Mouse (Mus musculus): ENCODE results near the gene Ank3. TPM values are rescaled to one million over a fixed set of nuclear protein-coding genes. Genes with fewer than 3 reads are reported as not detected.

Gene Ank3
- total and polyA plus RNA-seq, 2 experiments from 2014 or later: 60.1 to 239 TPM

- TF ChIP-seq CTCF (IDR thresholded peaks at IDR 0.05; ENCODE audit: low read depth): no peak
- Histone ChIP-seq H3K27ac (peak overlapping the region; percentile 82), H3K9ac (replicated peaks; ENCODE audit: low read length) (0 out of 2 replicates have a peak overlapping the region, but pooled peaks have one; percentile 18), H3K4me2 (ENCODE audit: low read depth, low read length) (0 out of 2 replicates have a peak overlapping the region, but pooled peaks have one; percentile 39), H3K27me3 (ENCODE audit: insufficient read depth, low read length) (no peaks in the 10 kb centered on the region), H3K4me1 (ENCODE audit: insufficient read depth, low read length) (peaks cover 15% of the 10 kb centered on the region; the same call in 1 of the 2 replicates), H3K9me3 (ENCODE audit: low read length) (no peaks in the 10 kb centered on the region), H3K36me3 (ENCODE audit: insufficient read depth, low read length) (no peaks in the 10 kb centered on the region), H3K4me3 (ENCODE audit: low read length) (no peak overlapping the region)
- ATAC-seq: no peak; the same call in 1 of the 2 replicates
- no peak for DNase-seq (ENCODE audit: low spot score)
- WGBS: 30% methylated on average over 2 of the region's 2 CpGs
These were observed 67.6 kb downstream of the Ank3 start for GRCm38 (mm10) chr10:69466201-69466585.

- peak; percentile 39 for DNase-seq (ENCODE audit: low spot score)
- peak overlapping the region; percentile 82 for H3K27ac ChIP-seq
- H3K36me3 ChIP-seq (ENCODE audit: insufficient read depth, low read length): no peaks in the 10 kb centered on the region
- WGBS: 18% methylated on average over 4 of the region's 4 CpGs
- H3K4me3 ChIP-seq (ENCODE audit: low read length): no peak overlapping the region
- no peak for ATAC-seq
- no peak for TF ChIP-seq CTCF (IDR thresholded peaks at IDR 0.05; ENCODE audit: low read depth)
- H3K9me3 ChIP-seq (ENCODE audit: low read length): no peaks in the 10 kb centered on the region
- H3K4me2 ChIP-seq (ENCODE audit: low read depth, low read length): no peak overlapping the region
- no peaks in the 10 kb centered on the region for H3K27me3 ChIP-seq (ENCODE audit: insufficient read depth, low read length)
- peaks cover 15% of the 10 kb centered on the region; the same call in 1 of the 2 replicates for H3K4me1 ChIP-seq (ENCODE audit: insufficient read depth, low read length)
- no peak overlapping the region for H3K9ac ChIP-seq (replicated peaks; ENCODE audit: low read length)
These were observed 68.0 kb downstream of the Ank3 start for GRCm38 (mm10) chr10:69466586-69466985.

- DNase-seq (ENCODE audit: low spot score) (no peak), ATAC-seq (no peak)
- Histone ChIP-seq H3K4me2 (ENCODE audit: low read depth, low read length) (no peak overlapping the region), H3K9ac (replicated peaks; ENCODE audit: low read length) (no peak overlapping the region), H3K27me3 (ENCODE audit: insufficient read depth, low read length) (no peaks in the 10 kb centered on the region), H3K9me3 (ENCODE audit: low read length) (no peaks in the 10 kb centered on the region), H3K36me3 (ENCODE audit: insufficient read depth, low read length) (no peaks in the 10 kb centered on the region), H3K4me1 (ENCODE audit: insufficient read depth, low read length) (peaks cover 15% of the 10 kb centered on the region; the same call in 1 of the 2 replicates), H3K4me3 (ENCODE audit: low read length) (no peak overlapping the region), H3K27ac (no peak overlapping the region; the same call in 1 of the 2 replicates)
- no peak for TF ChIP-seq CTCF (IDR thresholded peaks at IDR 0.05; ENCODE audit: low read depth)
- WGBS: 25% methylated on average over 2 of the region's 2 CpGs
These were observed 68.6 kb downstream of the Ank3 start for GRCm38 (mm10) chr10:69467182-69467581.

- Histone ChIP-seq H3K27ac (no peak overlapping the region), H3K9me3 (ENCODE audit: low read length) (no peaks in the 10 kb centered on the region), H3K4me3 (ENCODE audit: low read length) (no peak overlapping the region), H3K9ac (replicated peaks; ENCODE audit: low read length) (no peak overlapping the region), H3K27me3 (ENCODE audit: insufficient read depth, low read length) (no peaks in the 10 kb centered on the region), H3K36me3 (ENCODE audit: insufficient read depth, low read length) (no peaks in the 10 kb centered on the region), H3K4me2 (ENCODE audit: low read depth, low read length) (no peak overlapping the region), H3K4me1 (ENCODE audit: insufficient read depth, low read length) (0 out of 2 replicates have a peak, but pooled peaks cover under 1% of the 10 kb centered on the region)
- TF ChIP-seq CTCF (IDR thresholded peaks at IDR 0.05; ENCODE audit: low read depth): no peak
- 53% methylated on average over 4 of the region's 4 CpGs for WGBS
- DNase-seq (ENCODE audit: low spot score) (no peak), ATAC-seq (no peak)
These were observed 73.3 kb downstream of the Ank3 start for GRCm38 (mm10) chr10:69471841-69472240.

- H3K4me2 ChIP-seq (ENCODE audit: low read depth, low read length): no peak overlapping the region
- no peaks in the 10 kb centered on the region for H3K9me3 ChIP-seq (ENCODE audit: low read length)
- no peak for ATAC-seq
- no peak overlapping the region for H3K9ac ChIP-seq (replicated peaks; ENCODE audit: low read length)
- H3K27ac ChIP-seq: no peak overlapping the region
- H3K27me3 ChIP-seq (ENCODE audit: insufficient read depth, low read length): no peaks in the 10 kb centered on the region
- no peaks in the 10 kb centered on the region for H3K36me3 ChIP-seq (ENCODE audit: insufficient read depth, low read length)
- H3K4me1 ChIP-seq (ENCODE audit: insufficient read depth, low read length): no peaks in the 10 kb centered on the region
- no peak overlapping the region for H3K4me3 ChIP-seq (ENCODE audit: low read length)
- 24% methylated on average over 1 of the region's 1 CpGs for WGBS
- TF ChIP-seq CTCF (IDR thresholded peaks at IDR 0.05; ENCODE audit: low read depth): no peak
- DNase-seq (ENCODE audit: low spot score): no peak
These were observed 78.3 kb downstream of the Ank3 start for GRCm38 (mm10) chr10:69476871-69477270.

- H3K4me2 ChIP-seq (ENCODE audit: low read depth, low read length): no peak overlapping the region
- H3K4me3 ChIP-seq (ENCODE audit: low read length): no peak overlapping the region
- whole genome bisulfite sequencing: 59% methylated on average over 2 of the region's 2 CpGs
These were observed 79.1 kb downstream of the Ank3 start for GRCm38 (mm10) chr10:69477656-69478055.

GRCm38 (mm10) chr10:69478831-69479230 lies 80.3 kb downstream of the Ank3 start:
- Histone ChIP-seq H3K9ac (replicated peaks; ENCODE audit: low read length) (no peak overlapping the region), H3K27ac (no peak overlapping the region), H3K4me3 (ENCODE audit: low read length) (no peak overlapping the region), H3K36me3 (ENCODE audit: insufficient read depth, low read length) (no peaks in the 10 kb centered on the region), H3K9me3 (ENCODE audit: low read length) (no peaks in the 10 kb centered on the region), H3K4me2 (ENCODE audit: low read depth, low read length) (no peak overlapping the region), H3K4me1 (ENCODE audit: insufficient read depth, low read length) (no peaks in the 10 kb centered on the region), H3K27me3 (ENCODE audit: insufficient read depth, low read length) (no peaks in the 10 kb centered on the region)
- TF ChIP-seq CTCF (IDR thresholded peaks at IDR 0.05; ENCODE audit: low read depth): no peak
- WGBS: 64% methylated on average over 3 of the region's 3 CpGs
- ATAC-seq (no peak), DNase-seq (ENCODE audit: low spot score) (no peak)

More at GRCm38 (mm10) chr10:69477656-69478055, 79.1 kb downstream of the Ank3 start:
- ATAC-seq (no peak), DNase-seq (ENCODE audit: low spot score) (no peak)
- Histone ChIP-seq H3K9ac (replicated peaks; ENCODE audit: low read length) (no peak overlapping the region), H3K27ac (no peak overlapping the region), H3K9me3 (ENCODE audit: low read length) (no peaks in the 10 kb centered on the region), H3K36me3 (ENCODE audit: insufficient read depth, low read length) (no peaks in the 10 kb centered on the region), H3K27me3 (ENCODE audit: insufficient read depth, low read length) (no peaks in the 10 kb centered on the region), H3K4me1 (ENCODE audit: insufficient read depth, low read length) (no peaks in the 10 kb centered on the region)
- no peak for TF ChIP-seq CTCF (IDR thresholded peaks at IDR 0.05; ENCODE audit: low read depth)
